Mouse (Mus musculus): Measurements from ENCODE around the gene Asb8. TPM values are rescaled to one million over a fixed set of nuclear protein-coding genes. Genes with fewer than 3 reads are reported as not detected.

The Asb8 gene
- total RNA-seq, 1 experiment from 2014 or later: 46.2 TPM

Other genes with a start within 250 kb of the Asb8 start
- 43.9 and 68.2 TPM in 2 replicates for gene Tmem106c, start 201.4 kb downstream of the Asb8 start, total RNA-seq (2021)
- not detected in 2 replicates for gene Col2a1, start 160.9 kb downstream of the Asb8 start, total RNA-seq (2021)
- gene Pfkm, start 73.0 kb downstream of the Asb8 start, total RNA-seq (2021): 47.7 and 82.8 TPM in 2 replicates
- gene Senp1, start 71.9 kb downstream of the Asb8 start, total RNA-seq (2021): 19.8 and 20.8 TPM in 2 replicates
- gene Ccdc184, start 1.5 kb upstream of the Asb8 start, total RNA-seq (2021): 0.55 and 0.71 TPM in 2 replicates
- not detected in 2 replicates for gene Olfr288, start 29.9 kb upstream of the Asb8 start, total RNA-seq (2021)
- not detected in 2 replicates for gene Gm44579, start 55.4 kb upstream of the Asb8 start, total RNA-seq (2021)
- gene Olfr287, start 55.4 kb upstream of the Asb8 start, total RNA-seq (2021): not detected in 2 replicates
- not detected in 2 replicates for gene Olfr286, start 68.8 kb upstream of the Asb8 start, total RNA-seq (2021)
- gene H1fnt, start 91.7 kb upstream of the Asb8 start, total RNA-seq (2021): not detected in 2 replicates
- gene Zfp641, start 130.5 kb upstream of the Asb8 start, total RNA-seq (2021): 6.0 and 8.1 TPM in 2 replicates
- not detected in 2 replicates for gene Olfr285, start 151.7 kb upstream of the Asb8 start, total RNA-seq (2021)
- gene Olfr284, start 175.4 kb upstream of the Asb8 start, total RNA-seq (2021): not detected in 2 replicates
- gene Olfr283, start 215.3 kb upstream of the Asb8 start, total RNA-seq (2021): not detected in 2 replicates

All from adrenal gland, postnatal 25 days (tissue).